Mouse (Mus musculus): ENCODE results near the gene Cttnbp2nl. TPM values are rescaled to one million over a fixed set of nuclear protein-coding genes. Genes with fewer than 3 reads are reported as not detected.

Cttnbp2nl gene
- polyA plus RNA-seq, 1 experiment from 2014 or later = 17.5 TPM

DNA sequence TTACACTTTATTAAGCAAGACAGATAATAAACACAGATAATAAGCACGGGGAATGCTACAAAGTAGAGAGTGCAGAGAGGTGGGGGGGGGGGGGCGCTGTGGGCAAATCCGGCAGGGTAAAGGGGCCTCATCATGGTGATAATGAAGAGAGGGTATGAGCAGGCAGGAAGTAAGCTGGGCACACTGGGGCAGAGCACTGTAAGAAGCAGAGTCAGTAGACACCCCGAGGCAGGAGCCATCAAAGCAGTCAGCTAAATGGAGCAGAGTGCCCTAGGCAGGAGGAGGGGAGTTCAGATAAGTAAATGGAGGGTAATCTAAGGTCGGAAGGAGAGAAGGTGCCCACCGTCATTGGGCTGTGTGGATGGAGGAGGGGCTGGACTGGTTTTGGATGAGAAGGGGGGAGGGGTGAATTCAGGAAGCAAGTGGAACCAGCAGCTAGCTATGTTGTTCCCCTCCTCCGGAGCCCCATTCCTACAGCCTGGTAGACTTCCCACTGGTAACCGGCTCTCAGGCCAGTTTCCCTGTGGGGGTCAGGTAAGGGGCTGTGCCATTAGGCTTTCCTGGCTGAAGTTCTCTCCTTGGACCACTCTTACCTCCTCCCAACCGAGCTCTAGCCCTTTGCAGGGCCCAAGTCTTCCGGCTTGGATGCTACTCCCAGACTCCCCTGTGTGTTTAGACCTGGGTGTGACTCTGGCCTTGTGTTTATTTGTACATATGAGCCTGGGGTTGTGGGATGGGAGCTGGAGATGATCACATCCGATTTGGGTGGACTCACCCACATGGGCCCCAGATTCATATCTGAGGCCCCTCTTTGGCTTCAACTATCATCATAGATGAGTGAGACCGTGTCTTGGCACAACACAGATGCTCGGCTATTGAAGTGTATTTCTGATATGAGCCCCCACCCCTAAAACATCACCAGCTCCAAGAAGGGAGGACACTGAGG lies 89.3 kb downstream of the Cttnbp2nl start:
- H3K9me3 ChIP-seq (ENCODE audit: control insufficient read depth, low read length) = no peaks in the 10 kb centered on the region
- no peak overlapping the region for H3K27ac ChIP-seq (replicated peaks)
- H3K36me3 ChIP-seq (ENCODE audit: control insufficient read depth, insufficient read depth, low read length) = no peaks in the 10 kb centered on the region
- H3K4me3 ChIP-seq (ENCODE audit: low read depth, low read length) = no peak overlapping the region
- H3K9ac ChIP-seq (ENCODE audit: low read length) = no peak overlapping the region
- H3K27me3 ChIP-seq (ENCODE audit: control insufficient read depth, insufficient read depth, low read length) = no peaks in the 10 kb centered on the region
- H3K4me1 ChIP-seq (replicated peaks; ENCODE audit: control insufficient read depth, insufficient read depth) = peaks cover 2% of the 10 kb centered on the region; the same call in 1 of the 2 replicates
- ATAC-seq (ENCODE audit: low FRiP score, low TSS enrichment) (no peak), DNase-seq (ENCODE audit: low spot score) (peak; percentile 13)
- 33% methylated on average over 12 of the region's 13 CpGs for WGBS
- no peak for TF ChIP-seq CTCF (IDR thresholded peaks at IDR 0.05; ENCODE audit: low read depth)
- TF ChIP-seq EP300 (optimal IDR thresholded peaks at IDR 0.05) = no peak
- no peak overlapping the region for H3K4me2 ChIP-seq (replicated peaks; ENCODE audit: low read depth)

DNA sequence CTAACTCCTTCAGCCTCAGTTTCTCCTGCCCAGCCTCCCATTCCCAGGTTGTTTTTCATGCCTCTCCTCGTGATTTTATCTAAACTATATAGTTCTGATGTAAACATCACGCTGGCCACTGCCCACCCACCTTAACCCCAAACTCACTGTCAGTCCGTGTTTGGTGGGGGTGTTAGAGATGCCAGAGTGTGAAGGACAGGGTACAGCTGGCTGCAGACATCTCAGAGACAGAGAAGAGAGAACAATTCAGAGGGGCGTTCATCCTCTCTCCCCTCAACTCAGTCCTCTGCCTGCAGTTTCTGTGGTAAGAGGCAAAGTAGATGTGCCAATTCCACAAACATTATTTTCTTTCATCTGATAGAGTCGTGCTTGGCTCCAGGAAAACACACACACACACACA lies 90.1 kb downstream of the Cttnbp2nl start:
- ATAC-seq (ENCODE audit: low FRiP score, low TSS enrichment) (no peak), DNase-seq (ENCODE audit: low spot score) (no peak)
- Histone ChIP-seq H3K4me2 (replicated peaks; ENCODE audit: low read depth) (no peak overlapping the region), H3K27ac (replicated peaks) (no peak overlapping the region), H3K36me3 (ENCODE audit: control insufficient read depth, insufficient read depth, low read length) (no peaks in the 10 kb centered on the region), H3K9me3 (ENCODE audit: control insufficient read depth, low read length) (no peaks in the 10 kb centered on the region), H3K9ac (ENCODE audit: low read length) (no peak overlapping the region), H3K4me3 (ENCODE audit: low read depth, low read length) (no peak overlapping the region), H3K27me3 (ENCODE audit: control insufficient read depth, insufficient read depth, low read length) (no peaks in the 10 kb centered on the region), H3K4me1 (replicated peaks; ENCODE audit: control insufficient read depth, insufficient read depth) (peaks cover 2% of the 10 kb centered on the region; the same call in 1 of the 2 replicates)
- WGBS = 19% methylated on average over 5 of the region's 5 CpGs
- no peak for TF ChIP-seq CTCF (IDR thresholded peaks at IDR 0.05; ENCODE audit: low read depth)
- no peak for TF ChIP-seq EP300 (optimal IDR thresholded peaks at IDR 0.05)

DNA sequence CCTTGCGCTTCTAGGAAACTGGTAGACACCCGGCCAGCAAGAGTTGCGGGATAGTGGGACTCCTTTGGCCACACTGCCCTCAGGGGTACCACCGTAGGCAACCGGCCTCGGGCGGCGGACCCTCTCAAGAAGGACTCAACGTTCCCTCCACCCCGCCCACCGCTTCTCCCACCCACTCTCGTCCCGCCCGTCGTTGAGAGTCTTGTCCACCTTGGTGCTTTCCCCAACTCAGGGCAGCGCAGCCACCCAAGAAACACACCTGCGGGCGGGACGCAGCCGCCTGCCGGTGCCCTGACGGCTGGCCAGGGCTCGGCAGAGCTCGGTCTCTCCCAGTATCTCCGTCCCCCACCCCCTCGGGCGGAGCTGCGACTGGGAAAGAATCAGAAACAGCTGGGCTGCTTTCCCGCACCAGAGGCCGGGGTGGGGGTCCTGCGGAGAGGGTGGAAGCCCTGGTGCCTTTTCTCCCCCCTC lies 90.8 kb downstream of the Cttnbp2nl start:
- Histone ChIP-seq H3K4me2 (replicated peaks; ENCODE audit: low read depth) (peak overlapping the region; percentile 85), H3K27me3 (ENCODE audit: control insufficient read depth, insufficient read depth, low read length) (no peaks in the 10 kb centered on the region), H3K4me1 (replicated peaks; ENCODE audit: control insufficient read depth, insufficient read depth) (peaks cover 2% of the 10 kb centered on the region; the same call in 1 of the 2 replicates), H3K36me3 (ENCODE audit: control insufficient read depth, insufficient read depth, low read length) (no peaks in the 10 kb centered on the region), H3K27ac (replicated peaks) (0 out of 2 replicates have a peak overlapping the region, but pooled peaks have one; percentile 18), H3K9me3 (ENCODE audit: control insufficient read depth, low read length) (no peaks in the 10 kb centered on the region), H3K4me3 (ENCODE audit: low read depth, low read length) (peak overlapping the region; percentile 51), H3K9ac (ENCODE audit: low read length) (peak overlapping the region; percentile 59)
- DNase-seq (ENCODE audit: low spot score) = peak; percentile 68
- TF ChIP-seq EP300 (optimal IDR thresholded peaks at IDR 0.05) (no peak), CTCF (IDR thresholded peaks at IDR 0.05; ENCODE audit: low read depth) (0 out of 2 replicates have a peak, but pooled peaks have one; percentile 23)
- 2% methylated on average over 31 of the region's 31 CpGs for WGBS
- ATAC-seq (ENCODE audit: low FRiP score, low TSS enrichment) = peak; percentile 45; the same call in 1 of the 2 replicates

DNA sequence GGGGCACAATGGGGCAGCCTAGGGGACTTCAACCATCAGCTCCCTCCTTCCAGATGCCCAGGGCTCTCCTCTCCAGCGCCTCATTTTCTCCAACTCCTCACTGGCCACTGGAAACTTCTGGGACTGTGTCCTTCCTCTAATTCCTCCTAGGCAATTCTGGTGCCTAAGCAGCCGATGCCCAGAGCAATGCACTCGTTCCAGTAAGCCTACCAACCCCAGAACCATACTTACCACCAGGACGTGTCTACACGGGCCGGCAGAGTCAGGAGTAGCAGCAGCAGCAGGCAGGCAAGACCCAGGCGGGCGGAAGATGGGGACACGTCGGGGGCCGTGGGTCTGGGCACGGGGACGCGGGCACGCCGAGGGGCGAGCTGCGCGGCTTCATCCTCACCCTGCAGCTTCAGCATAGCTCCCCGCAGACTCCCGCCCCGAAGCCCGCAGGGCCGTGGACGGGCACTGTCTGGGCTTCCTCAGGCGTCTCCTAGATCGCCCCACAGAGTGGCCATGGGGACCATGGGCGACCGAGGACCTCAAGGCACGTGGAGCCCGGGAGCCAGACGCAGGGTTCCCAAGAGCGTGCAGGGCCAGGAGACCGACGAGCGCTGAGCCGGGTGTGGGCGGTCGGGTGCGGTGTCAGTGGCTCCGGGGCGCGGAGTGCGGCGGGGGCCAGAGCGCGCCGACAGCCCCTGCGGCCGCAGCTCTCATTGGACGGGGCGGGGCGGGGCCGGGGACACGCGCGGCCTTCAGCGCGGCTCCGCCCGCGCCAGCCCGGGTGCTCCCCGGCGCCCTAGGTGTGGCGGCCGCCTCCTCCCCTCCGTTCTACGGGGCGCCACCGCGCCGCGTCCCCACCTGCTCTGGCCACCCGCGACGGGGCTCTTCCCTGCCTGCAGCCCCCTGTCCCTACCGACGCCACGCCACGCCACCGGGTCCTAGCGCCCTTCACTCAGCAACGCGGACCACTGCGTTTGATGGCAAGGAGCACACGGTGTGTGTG lies 91.6 kb downstream of the Cttnbp2nl start, which contains the start of gene Wnt2b:
Gene Wnt2b, minus strand, starts transcription at position 856 of the 994 bp plus-strand sequence.
- no peaks in the 10 kb centered on the region for H3K27me3 ChIP-seq (ENCODE audit: control insufficient read depth, insufficient read depth, low read length)

More for the DNA sequence above, 91.6 kb downstream of the Cttnbp2nl start, which contains the start of gene Wnt2b:
- ATAC-seq (ENCODE audit: low FRiP score, low TSS enrichment) (peak; percentile 75), DNase-seq (ENCODE audit: low spot score) (peak; percentile 68)
- H3K4me1 ChIP-seq (replicated peaks; ENCODE audit: control insufficient read depth, insufficient read depth) = peaks cover 2% of the 10 kb centered on the region; the same call in 1 of the 2 replicates
- no peaks in the 10 kb centered on the region for H3K9me3 ChIP-seq (ENCODE audit: control insufficient read depth, low read length)
- H3K4me2 ChIP-seq (replicated peaks; ENCODE audit: low read depth) = peak within 1 kb of the TSS; percentile 85
- H3K36me3 ChIP-seq (ENCODE audit: control insufficient read depth, insufficient read depth, low read length) = no peaks in the 10 kb centered on the region
- H3K9ac ChIP-seq (ENCODE audit: low read length) = peak within 1 kb of the TSS; percentile 59
- TF ChIP-seq EP300 (optimal IDR thresholded peaks at IDR 0.05) (no peak), CTCF (IDR thresholded peaks at IDR 0.05; ENCODE audit: low read depth) (no peak)
- 0 out of 2 replicates have a peak within 1 kb of the TSS, but pooled peaks have one; percentile 30 for H3K27ac ChIP-seq (replicated peaks)
- WGBS = 3% methylated on average over 60 of the region's 87 CpGs
- peak within 1 kb of the TSS; percentile 51 for H3K4me3 ChIP-seq (ENCODE audit: low read depth, low read length)

Data from stomach, postnatal 0 days (tissue).